Mouse (Mus musculus) thymus, adult 2 months (tissue): ENCODE results near the gene Hist1h2be. TPM values are rescaled to one million over a fixed set of nuclear protein-coding genes. Genes with fewer than 3 reads are reported as not detected.
A peak's percentile ranks its signal among the peaks of the same experiment; 100 is the strongest.
"Not testable (repeated sequence)": the region's sequence is repeated elsewhere in the genome, so short reads cannot be mapped to it uniquely, and the experiment has no call there.

Source experiments
- DNase-seq: peaks from one replicate; pipeline ENCODE4 v3.0.0; 2021
- H3K27ac ChIP-seq: fragments of 200-500 bp; 2 replicates; pipeline ENCODE4 v1.5.1; 2012; ENCODE audit warnings: low read length, control low read depth; ENCODE audit not compliant: control insufficient read depth, insufficient read depth
- H3K27me3 ChIP-seq: fragments of 200-500 bp; 2 replicates; pipeline ENCODE4 v1.6.1; 2012; ENCODE audit warnings: mild to moderate bottlenecking, low read length, moderate library complexity, mixed read lengths; ENCODE audit not compliant: control insufficient read depth, insufficient read depth
- H3K36me3 ChIP-seq: fragments of 200-500 bp; 2 replicates; pipeline ENCODE4 v1.6.1; 2012; ENCODE audit warnings: mild to moderate bottlenecking, low read length, moderate library complexity; ENCODE audit not compliant: control insufficient read depth, insufficient read depth
- H3K4me1 ChIP-seq: fragments of 200-500 bp; replicated peaks from 2 replicates; pipeline ENCODE4 v1.6.1; 2012; ENCODE audit warnings: low read length; ENCODE audit not compliant: control insufficient read depth, insufficient read depth
- H3K4me3 ChIP-seq: fragments of 200-500 bp; 2 replicates; pipeline ENCODE4 v1.5.1; 2012; ENCODE audit warnings: mild to moderate bottlenecking, low read length, control low read depth, moderate library complexity; ENCODE audit not compliant: control insufficient read depth, insufficient read depth
- CTCF ChIP-seq: fragments of 200-500 bp; IDR thresholded peaks from 2 replicates; pipeline ENCODE4 v1.5.1; 2012; ENCODE audit warnings: mild to moderate bottlenecking, control low read depth, low read length, moderate library complexity, borderline replicate concordance; ENCODE audit not compliant: control insufficient read depth, poor library complexity, insufficient read depth; ENCODE audit errors: extremely low read depth
- POLR2A ChIP-seq: fragments of 200-500 bp; IDR thresholded peaks from 2 replicates; pipeline ENCODE4 v1.6.1; 2012; ENCODE audit warnings: mild to moderate bottlenecking, low read length, control low read depth, moderate library complexity; ENCODE audit not compliant: control insufficient read depth, poor library complexity, insufficient read depth; ENCODE audit errors: extremely low read depth
- WGBS: fragments of 180-500 bp; shearing (Covaris S2); methylation state at CpG from one replicate; pipeline ENCODE4 v1.1.7; 2018; 5-methylcytosine and 5-hydroxymethylcytosine counted together
- polyA plus RNA-seq: library from polyadenylated mRNA; depleted of rRNA; stranded (reverse); fragments of >200 nt; gene quantifications from 2 replicates; pipeline ENCODE4 v1.2.3, GENCODE M21; 2012

The Hist1h2be gene
- polyA plus RNA-seq, 1 experiment, result 14.4 TPM

- not testable (repeated sequence) for H3K36me3 ChIP-seq, H3K27me3 ChIP-seq, H3K4me1 ChIP-seq
- WGBS, result under 1% methylated on average over 47 of the region's 47 CpGs
- peak; percentile 89 for DNase-seq
- peak; percentile 83 for TF ChIP-seq POLR2A
- TF ChIP-seq CTCF, result peak; percentile 44; the same call in 1 of the 2 replicates
- peak within 1 kb of the TSS; percentile 51 for H3K4me3 ChIP-seq
- H3K27ac ChIP-seq, result peak within 1 kb of the TSS; percentile 84
Measured at GRCm38 (mm10) chr13:23551146-23551834, 69.6 kb downstream of the Hist1h2be start, which contains the start of gene Hist1h4f. Hist1h4f (minus strand) TSS chr13:23551648.

- H3K27me3 ChIP-seq, result no peaks in the 10 kb centered on the region
- no peak for TF ChIP-seq POLR2A
- TF ChIP-seq CTCF, result no peak
- WGBS, result 5% methylated on average over 3 of the region's 3 CpGs
- no peaks in the 10 kb centered on the region for H3K36me3 ChIP-seq
- 0 out of 2 replicates have a peak, but pooled peaks cover 1% of the 10 kb centered on the region for H3K4me1 ChIP-seq
- no peak overlapping the region for H3K4me3 ChIP-seq
- H3K27ac ChIP-seq, result peak overlapping the region; percentile 84; the same call in 1 of the 2 replicates
- no peak for DNase-seq
Measured at GRCm38 (mm10) chr13:23550761-23551145, 70.2 kb downstream of the Hist1h2be start.

- Histone ChIP-seq H3K27me3 (no peaks in the 10 kb centered on the region), H3K36me3 (no peaks in the 10 kb centered on the region), H3K27ac (no peak overlapping the region), H3K4me1 (peaks cover 2% of the 10 kb centered on the region; the same call in 1 of the 2 replicates), H3K4me3 (no peak overlapping the region)
- TF ChIP-seq POLR2A (no peak), CTCF (no peak)
- WGBS, result 91% methylated on average over 5 of the region's 5 CpGs
- no peak for DNase-seq
Measured at GRCm38 (mm10) chr13:23546694-23547093, 74.2 kb downstream of the Hist1h2be start.

GRCm38 (mm10) chr13:23544787-23545120 is 76.2 kb downstream of the Hist1h2be start:
- peak; percentile 29 for DNase-seq
- H3K27me3 ChIP-seq, H3K4me1 ChIP-seq, H3K36me3 ChIP-seq: not testable (repeated sequence)
- WGBS, result under 1% methylated on average over 13 of the region's 14 CpGs
- H3K4me3 ChIP-seq, result peak overlapping the region; percentile 60
- H3K27ac ChIP-seq, result peak overlapping the region; percentile 71

- Histone ChIP-seq H3K36me3 (no peaks in the 10 kb centered on the region), H3K4me3 (peak within 1 kb of the TSS; percentile 60), H3K4me1 (peaks cover 2% of the 10 kb centered on the region; the same call in 1 of the 2 replicates), H3K27ac (peak within 1 kb of the TSS; percentile 85), H3K27me3 (no peaks in the 10 kb centered on the region)
- WGBS, result under 1% methylated on average over 35 of the region's 45 CpGs
- DNase-seq, result peak; percentile 78
- TF ChIP-seq CTCF, result no peak
- peak; percentile 74; the same call in 1 of the 2 replicates for TF ChIP-seq POLR2A
Measured at GRCm38 (mm10) chr13:23543965-23544786, 76.7 kb downstream of the Hist1h2be start, which contains the start of gene Hist1h3f. Hist1h3f (plus strand) TSS chr13:23544052.

GRCm38 (mm10) chr13:23542999-23543607 is 77.8 kb downstream of the Hist1h2be start, which contains the start of gene Hist1h2bh:
Hist1h2bh (minus strand) TSS chr13:23543392.
- not testable (repeated sequence) for H3K4me1 ChIP-seq, H3K36me3 ChIP-seq, H3K27me3 ChIP-seq
- TF ChIP-seq POLR2A, result peak; percentile 66; the same call in 1 of the 2 replicates
- H3K27ac ChIP-seq, result peak within 1 kb of the TSS; percentile 85
- under 1% methylated on average over 42 of the region's 42 CpGs for WGBS
- peak; percentile 71 for DNase-seq
- peak within 1 kb of the TSS; percentile 57 for H3K4me3 ChIP-seq

- not testable (repeated sequence) for H3K36me3 ChIP-seq, H3K4me1 ChIP-seq, H3K27me3 ChIP-seq, DNase-seq
- 27% methylated on average over 3 of the region's 3 CpGs for WGBS
- Histone ChIP-seq H3K4me3 (peak overlapping the region; percentile 57), H3K27ac (peak overlapping the region; percentile 85)
Measured at GRCm38 (mm10) chr13:23542225-23542980, 78.5 kb downstream of the Hist1h2be start.
